Mouse (Mus musculus) lung, postnatal 0 days (tissue): Measurements from ENCODE around the gene Ntrk2.

Source experiments
- CTCF ChIP-seq: IDR thresholded peaks from 2 replicates; pipeline ENCODE4 v1.5.1; 2016; ENCODE audit warnings: antibody characterized with exemption, mild to moderate bottlenecking
- EP300 ChIP-seq: IDR thresholded peaks from 2 replicates; pipeline ENCODE4 v1.6.1; 2016; ENCODE audit warnings: antibody characterized with exemption, mild to moderate bottlenecking, control low read depth

DNA sequence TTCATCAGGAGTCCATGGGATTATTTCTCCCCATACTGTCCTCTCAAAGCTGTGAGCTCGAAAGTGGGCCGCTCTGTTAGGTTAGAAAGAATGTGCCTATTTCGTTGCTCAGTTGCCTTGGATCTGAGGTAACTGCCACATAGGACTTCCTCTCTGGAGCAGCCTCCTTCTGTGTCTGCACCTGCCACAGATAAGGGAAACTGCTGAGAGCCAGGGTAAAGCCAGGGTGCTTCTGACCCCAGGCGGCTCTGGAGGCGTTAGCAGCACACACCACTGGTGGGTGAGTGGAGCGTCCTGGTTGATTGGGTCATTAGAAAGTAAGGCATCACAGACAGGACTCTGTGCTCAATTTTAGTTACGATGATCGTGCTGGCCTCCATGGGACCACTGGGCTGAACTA, 95.9 kb downstream of the Ntrk2 start:
- TF ChIP-seq CTCF (no peak), EP300 (no peak)
